Mouse (Mus musculus): ENCODE measurements around the gene March10.
A peak's percentile ranks its signal among the peaks of the same experiment; 100 is the strongest.

DNA sequence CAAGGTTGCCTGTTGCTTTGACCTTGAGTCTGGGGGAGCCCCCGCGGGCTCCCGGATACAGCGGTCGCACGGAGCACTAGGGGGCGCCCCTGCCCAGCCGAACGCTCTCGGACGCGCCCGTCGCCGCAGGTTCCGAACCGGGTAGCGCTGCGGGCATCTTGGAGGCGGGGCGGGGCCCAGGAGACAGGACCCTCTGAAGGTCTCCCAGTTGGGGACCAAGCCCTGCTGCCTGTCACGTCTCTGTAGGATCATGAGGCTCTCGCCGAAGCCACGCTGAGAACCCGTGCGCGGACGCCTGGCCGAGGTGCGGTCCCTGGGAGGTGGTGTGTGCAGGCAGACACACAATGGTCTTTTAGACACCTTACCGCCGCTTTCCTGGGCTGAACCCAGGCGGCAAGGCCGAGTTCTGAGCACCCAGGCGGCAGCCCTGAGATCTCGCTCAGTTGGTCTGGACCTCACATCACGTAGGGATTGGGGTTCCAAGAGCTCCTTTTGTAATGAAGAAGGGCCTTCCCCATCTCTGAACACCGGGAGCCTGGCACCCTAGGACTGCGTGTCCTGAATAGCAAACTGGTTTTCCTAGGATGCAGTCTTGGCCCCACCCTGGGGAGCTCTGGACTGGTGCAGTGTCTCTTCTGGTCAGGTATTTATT, 93.5 kb downstream of the March10 start:
- TF ChIP-seq CTCF (IDR thresholded peaks at IDR 0.05; ENCODE audit: control insufficient read depth, insufficient read depth, insufficient replicate concordance, low read depth, low read length) (no peak; the same call in 1 of the 2 replicates), POLR2A (IDR thresholded peaks at IDR 0.05; ENCODE audit: control insufficient read depth, low read depth, low read length) (0 out of 2 replicates have a peak, but pooled peaks have one; percentile 9)

Measured in testis, adult 2 months (tissue).